Mouse (Mus musculus) adrenal gland (tissue): ENCODE data around the gene Rbm25.

Experiments used
- intact Hi-C: fragments of 180-260 bp; cut with DNase I; formaldehyde crosslinking; loops from one replicate; pipeline ENCODE4 v1.15.1; 2025

Gene Rbm25

DNA sequence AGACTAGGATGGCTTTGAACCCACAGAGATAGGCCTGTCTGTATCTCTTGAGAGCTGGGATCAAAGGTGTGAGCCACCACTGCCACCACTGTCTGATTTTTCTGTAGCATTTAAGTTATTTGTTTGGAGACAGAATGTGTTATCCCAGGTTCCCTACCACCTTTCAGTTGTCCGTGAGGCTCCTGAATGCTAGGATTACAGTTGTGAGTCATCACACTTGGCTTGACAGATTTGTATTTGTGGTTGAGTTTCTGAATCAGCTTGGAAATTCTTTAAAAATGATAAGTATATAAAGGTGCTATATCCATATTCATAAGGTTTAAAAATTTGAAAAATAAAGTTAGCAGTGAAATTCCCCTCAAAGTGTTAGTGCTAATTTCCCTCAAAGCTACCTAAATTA is 12.1 kb downstream of the Rbm25 start:
- intact Hi-C loops: no loop called here

- intact Hi-C loops: no loop called here
These were observed 19.3 kb downstream of the Rbm25 start for GRCm38 (mm10) chr12:83650346-83650745.

DNA sequence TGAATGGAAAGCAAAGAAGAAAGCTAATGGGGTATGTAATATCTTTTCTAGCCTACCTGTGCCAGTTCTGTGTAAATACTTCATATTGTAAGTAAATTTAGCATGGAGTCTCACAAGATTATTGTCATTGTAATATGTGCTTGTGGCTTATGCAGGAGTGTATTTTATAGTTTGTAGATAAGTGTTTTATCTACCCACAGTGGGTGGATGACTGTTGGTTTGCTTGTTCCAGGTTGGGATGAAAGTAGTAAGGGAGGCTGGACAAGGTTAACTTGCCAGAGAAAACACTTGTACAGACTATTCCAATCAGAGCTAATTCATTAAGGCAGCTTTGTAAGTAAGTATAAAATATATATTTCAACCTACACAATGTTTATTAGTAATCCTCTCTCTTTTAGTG is 20.4 kb downstream of the Rbm25 start:
- intact Hi-C loops: no loop called here

- intact Hi-C loops: no loop called here
These were observed 54.4 kb downstream of the Rbm25 start for GRCm38 (mm10) chr12:83685466-83685865.

DNA sequence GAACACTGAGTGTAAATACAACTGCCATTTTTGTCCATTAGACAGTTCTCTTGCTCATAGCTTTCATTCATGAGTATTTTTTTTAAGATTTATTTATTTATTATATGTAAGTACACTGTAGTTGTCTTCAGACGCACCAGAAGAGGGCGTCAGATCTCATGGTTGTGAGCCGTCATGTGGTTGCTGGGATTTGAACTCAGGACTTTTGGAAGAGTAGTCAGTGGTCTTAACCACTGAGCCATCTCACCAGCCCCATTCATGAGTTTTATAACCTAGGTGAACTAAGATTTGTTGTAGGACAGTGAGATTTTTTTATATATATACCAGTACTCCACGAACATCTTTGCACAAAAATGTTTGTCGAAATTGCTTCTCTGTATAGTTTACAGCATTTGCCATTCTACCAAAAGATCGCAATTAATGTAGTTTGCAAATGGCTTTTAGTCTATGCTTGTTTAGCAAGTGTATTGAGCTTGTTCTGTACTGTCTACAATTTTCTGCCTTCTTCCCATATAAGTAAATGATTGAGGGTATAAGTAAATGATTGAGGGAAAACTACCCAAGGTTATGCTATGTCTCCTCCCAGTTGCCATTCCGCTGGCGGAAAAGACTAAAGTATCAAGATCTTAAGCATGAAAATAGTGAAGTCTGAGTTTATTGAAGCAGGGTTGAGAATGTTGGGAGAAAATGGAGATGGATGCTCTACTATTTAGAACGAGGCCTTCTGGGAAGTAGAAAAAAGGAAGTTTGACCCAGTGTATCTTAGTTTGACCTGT is 55.7 kb downstream of the Rbm25 start:
- intact Hi-C loops: no loop called here

DNA sequence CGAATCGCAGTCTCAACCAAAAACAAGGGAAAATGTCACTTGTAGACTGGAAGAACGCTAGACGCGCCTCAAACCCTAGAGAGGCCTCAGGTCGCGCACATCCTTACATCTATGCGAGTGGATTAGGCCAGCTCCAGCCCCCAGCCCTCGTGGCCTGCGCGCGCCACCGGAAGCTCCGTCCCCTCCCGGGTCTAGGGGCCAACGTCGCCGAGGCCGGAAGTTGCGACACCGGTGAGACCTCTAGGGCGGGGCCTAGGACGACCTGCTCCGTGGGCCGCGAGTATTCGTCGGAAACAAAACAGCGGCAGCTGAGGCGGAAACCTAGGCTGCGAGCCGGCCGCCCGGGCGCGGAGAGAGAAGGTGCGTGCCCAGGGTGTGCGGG is 56.9 kb downstream of the Rbm25 start, which contains the start of gene Psen1:
Gene Psen1 (plus strand): TSS at position 219 of the 382 bp plus-strand sequence.
- intact Hi-C loops: no loop called here

DNA sequence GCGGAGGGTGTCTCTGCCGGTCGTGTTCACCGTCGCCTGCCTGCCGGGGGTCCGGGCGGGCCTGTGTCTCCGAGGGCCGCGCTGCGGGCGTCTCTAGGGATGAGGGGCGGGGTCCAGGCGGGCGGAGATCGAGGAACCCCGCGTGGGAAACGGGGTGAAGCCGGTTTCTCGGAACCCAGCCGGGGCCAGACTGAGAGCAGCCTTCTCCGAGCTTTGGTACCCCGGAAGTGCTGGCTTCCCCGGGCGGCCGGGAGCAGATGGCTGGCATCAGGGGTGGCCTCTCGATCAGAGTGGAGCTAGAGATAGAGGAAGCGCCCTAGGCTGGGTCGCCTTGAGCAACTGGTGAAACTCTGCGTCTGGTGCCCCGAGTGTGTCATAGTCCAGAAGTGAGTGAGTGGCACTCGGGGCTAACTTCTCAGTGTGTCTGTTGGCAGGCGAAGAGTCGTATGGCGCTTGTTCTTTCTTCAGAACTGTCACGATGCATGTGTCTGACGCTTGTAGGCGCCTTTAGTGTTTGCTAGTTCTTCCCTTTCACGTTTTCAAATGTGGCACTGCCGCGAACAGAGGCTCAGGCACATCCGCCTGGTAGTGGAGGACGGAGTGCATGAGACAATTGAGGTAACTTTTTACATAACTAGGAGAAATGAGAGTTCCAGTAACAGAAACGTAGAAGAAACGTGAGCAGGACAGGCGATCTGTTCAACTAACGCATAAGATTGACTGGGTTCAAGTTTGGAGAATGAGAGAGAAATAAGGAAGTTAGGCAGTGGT is 57.5 kb downstream of the Rbm25 start:
- intact Hi-C loops: no loop called here

DNA sequence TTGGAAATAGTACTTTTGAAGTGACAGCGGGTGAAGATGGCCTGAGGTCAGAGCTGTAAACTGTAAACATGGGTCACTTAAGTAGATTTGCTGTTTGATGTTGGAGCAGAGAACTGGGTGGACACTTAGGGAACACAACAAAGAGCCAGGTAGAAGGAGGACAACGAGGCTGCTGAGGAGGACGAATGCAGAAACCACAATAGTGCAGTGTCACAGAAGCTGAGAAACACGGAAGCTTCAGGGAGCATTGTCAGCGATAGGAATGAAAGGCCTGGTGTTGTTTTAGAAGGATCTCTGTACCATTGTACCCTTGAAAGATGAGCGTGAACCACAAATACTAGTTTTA is 58.0 kb downstream of the Rbm25 start:
- intact Hi-C loops: no loop called here

- intact Hi-C loops: no loop called here
These were observed 63.0 kb downstream of the Rbm25 start for GRCm38 (mm10) chr12:83694011-83694410.

GRCm38 (mm10) chr12:83694669-83695068 is 63.6 kb downstream of the Rbm25 start:
- intact Hi-C loops: no loop called here

- intact Hi-C loops: no loop called here
These were observed 67.6 kb downstream of the Rbm25 start for GRCm38 (mm10) chr12:83698637-83699036.

DNA sequence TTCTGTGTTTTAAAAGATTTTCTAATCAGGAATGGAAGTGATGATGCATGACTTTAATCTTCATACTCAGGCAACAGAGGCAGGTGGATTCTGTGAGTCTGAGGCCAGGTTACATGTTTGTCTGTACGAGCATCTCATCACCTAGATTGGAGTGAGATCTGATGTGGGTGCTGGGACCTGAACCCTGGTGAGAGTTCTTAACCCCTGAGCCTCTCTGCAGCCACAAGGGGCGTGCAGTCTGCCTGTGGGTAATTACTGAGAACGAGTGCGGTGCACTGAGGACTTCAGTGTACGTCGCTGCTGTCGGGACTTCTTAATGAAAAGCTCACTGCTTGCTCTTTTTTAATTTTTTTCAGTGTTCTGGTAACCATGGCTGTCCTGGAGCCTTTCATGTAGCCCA is 70.6 kb downstream of the Rbm25 start:
- intact Hi-C loops: no loop called here

DNA sequence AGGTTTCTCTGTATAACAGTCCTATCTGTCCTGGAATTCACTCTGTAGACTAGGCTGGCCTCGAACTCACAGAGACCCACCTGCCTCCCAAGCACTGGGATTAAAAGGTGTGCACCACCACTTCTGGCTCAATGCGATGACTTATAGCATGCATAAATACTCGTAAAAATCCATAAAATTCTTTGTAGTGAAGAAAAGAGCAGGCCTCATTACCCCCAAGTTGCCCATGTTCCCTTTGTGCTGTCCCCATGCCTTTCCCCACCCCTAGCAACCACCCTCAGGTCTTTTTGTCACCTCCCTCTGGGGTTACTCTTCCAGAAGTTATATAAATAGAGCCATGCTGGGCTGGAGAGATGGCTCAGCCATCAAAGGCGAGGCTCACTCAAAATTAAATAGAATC is 71.8 kb downstream of the Rbm25 start:
- intact Hi-C loops: no loop called here

DNA sequence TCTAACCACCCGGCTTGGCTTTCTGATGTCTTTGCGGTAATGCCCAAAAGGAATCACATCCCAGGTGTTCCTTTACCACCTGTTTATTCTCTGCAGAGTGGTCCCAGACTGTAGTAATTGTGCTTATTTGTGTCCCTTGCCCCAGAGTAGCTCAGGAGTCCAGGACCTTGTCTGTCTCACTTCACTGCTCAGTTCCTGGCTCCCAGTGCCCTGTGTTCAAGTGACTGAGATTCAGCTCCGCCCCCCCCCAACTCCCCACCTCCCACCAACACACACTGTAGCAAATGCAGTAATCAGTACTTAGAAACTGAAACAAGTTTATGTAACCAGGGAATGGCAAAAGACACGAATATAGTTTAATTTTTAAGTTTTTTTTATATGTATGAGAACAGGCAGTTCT is 75.9 kb downstream of the Rbm25 start:
- intact Hi-C loops: no loop called here

- intact Hi-C loops: no loop called here
These were observed 77.4 kb downstream of the Rbm25 start for GRCm38 (mm10) chr12:83708160-83709092.

DNA sequence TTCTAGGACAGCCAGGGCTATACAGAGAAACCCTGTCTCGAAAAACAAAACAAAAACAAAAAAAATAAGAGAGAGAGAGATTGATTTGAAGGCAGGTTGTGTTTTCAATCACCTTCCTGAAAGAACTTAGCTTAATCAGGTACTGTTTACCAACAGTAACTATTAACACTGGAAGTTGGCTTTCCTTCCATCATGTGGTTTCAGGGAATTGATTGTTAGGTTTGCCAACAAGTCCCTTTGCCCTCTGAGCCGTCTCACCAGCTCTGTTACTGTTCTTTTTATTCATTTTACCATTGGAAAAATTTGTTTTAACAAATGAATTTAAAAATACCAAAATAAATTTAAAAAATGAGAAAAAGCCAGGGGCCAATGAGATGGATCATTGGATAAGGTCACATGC is 78.9 kb downstream of the Rbm25 start:
- intact Hi-C loops: loop anchor here (5.0 kb wide), 1 partner anchor 232 kb away; no protein-coding TSS in a partner anchor

GRCm38 (mm10) chr12:83713749-83714148 is 82.7 kb downstream of the Rbm25 start:
- intact Hi-C loops: loop anchor here (2.0 to 5.0 kb wide), 2 partner anchors 57 to 229 kb away; no protein-coding TSS in a partner anchor

DNA sequence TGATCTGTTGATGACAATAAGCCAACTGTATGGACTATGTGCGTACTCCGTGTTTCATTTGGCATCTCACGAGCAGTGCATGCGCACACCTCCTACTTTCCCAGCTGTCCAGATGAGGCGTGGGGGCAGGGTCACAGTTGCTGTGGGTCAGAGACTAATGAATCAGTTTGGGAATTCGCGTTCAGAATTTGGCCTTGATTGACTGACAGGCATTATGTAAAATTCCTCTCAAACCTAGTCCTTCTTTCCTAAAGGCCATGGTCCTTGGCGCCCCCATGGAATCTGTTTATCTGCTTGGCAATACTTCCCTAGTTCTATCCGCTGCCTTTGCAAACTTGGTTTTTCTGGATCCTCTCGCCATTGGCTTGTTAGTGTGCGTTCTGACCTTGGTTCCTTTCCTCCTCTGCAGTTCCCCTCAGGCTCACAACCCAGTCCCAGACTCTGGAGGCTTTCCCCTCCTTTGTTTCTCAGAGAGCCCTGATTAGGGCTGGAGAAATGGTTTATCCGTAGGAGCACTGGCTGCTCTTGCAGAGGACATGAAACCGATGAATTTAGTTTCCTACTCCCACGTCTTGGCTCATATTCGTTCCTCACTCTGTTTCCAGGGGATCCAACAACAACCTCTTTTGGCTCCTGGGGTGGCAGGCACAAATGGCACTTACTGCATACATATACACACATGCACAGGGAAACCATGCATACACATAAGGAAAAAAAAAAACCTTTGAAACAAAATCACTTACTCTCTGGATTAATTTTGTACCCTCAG is 85.6 kb downstream of the Rbm25 start:
- intact Hi-C loops: loop anchor here (1.0 kb wide), 1 partner anchor 55 kb away; no protein-coding TSS in a partner anchor

DNA sequence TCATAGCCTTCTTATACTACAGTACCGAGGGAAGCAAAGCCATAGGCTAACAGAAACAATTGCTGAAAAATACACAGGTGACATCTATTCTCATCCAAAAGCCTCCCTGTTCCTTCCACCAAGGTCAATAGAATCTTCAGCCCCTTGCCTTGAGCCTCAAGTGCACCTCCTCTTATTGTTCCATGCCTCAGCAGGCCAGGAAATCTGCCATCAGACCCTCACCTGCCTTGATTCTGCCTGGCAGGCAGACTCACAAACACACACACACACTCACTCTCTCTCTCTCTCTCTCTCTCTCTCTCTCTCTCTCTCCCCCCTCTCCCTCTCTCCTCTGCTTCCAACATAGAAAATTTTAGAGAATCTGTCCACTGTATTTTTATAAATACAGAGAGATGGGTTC is 88.4 kb downstream of the Rbm25 start:
- intact Hi-C loops: no loop called here

DNA sequence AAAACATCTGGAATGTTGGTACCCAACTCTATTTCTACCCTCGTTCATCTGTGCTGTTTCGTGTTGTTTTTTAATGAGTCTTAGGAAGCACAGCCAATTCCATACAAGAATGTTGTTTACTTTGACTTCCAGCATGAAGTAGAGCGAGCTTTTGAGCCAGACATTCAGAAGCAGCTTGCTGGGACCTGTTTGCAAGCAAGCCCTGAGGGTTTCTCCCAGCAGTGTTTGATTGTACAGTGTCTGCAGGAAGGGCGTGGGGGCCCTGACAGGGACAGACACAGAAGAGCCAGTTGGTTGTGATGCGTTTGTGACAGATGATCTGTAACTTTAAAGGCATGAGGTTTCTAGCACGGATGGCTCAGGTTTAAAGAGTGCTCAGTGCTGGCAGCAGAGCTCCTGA is 90.2 kb downstream of the Rbm25 start:
- intact Hi-C loops: no loop called here

GRCm38 (mm10) chr12:83723037-83723436 is 92.0 kb downstream of the Rbm25 start:
- intact Hi-C loops: no loop called here
